Mouse (Mus musculus) myocyte (in vitro differentiated cells): ENCODE measurements around the gene Sergef. TPM values are rescaled to one million over a fixed set of nuclear protein-coding genes. Genes with fewer than 3 reads are reported as not detected.

Experiments
- H3K27me3 ChIP-seq: one replicate; pipeline ENCODE4 v1.6.1; 2011; ENCODE audit not compliant: control insufficient read depth, insufficient read depth, insufficient read length
- H3K36me3 ChIP-seq: one replicate; pipeline ENCODE4 v1.6.1; 2011; ENCODE audit not compliant: control insufficient read depth, insufficient read depth
- H3K4me2 ChIP-seq: one replicate; pipeline ENCODE4 v1.6.1; 2011; ENCODE audit warnings: low read depth, control low read depth
- H3K4me3 ChIP-seq: one replicate; pipeline ENCODE4 v1.5.1; 2011; ENCODE audit warnings: mild to moderate bottlenecking, control low read depth, moderate library complexity
- H3K79me2 ChIP-seq: one replicate; pipeline ENCODE4 v1.6.1; 2011; ENCODE audit not compliant: control insufficient read depth, insufficient read depth
- H3ac ChIP-seq: one replicate; pipeline ENCODE4 v1.6.1; 2011; ENCODE audit not compliant: control insufficient read depth, insufficient read length
- CEBPB ChIP-seq: IDR thresholded peaks from 2 replicates; pipeline ENCODE4 v1.6.1; 2011; ENCODE audit warnings: mild to moderate bottlenecking, moderate library complexity; ENCODE audit not compliant: poor library complexity, insufficient read depth, severe bottlenecking
- E2F4 ChIP-seq: IDR thresholded peaks from one replicate; pipeline ENCODE4 v1.6.1; 2011; ENCODE audit warnings: mild to moderate bottlenecking, control low read depth, moderate library complexity; ENCODE audit not compliant: insufficient read depth
- MAX ChIP-seq: IDR thresholded peaks from one replicate; pipeline ENCODE4 v1.6.1; 2011; ENCODE audit warnings: low read depth, mild to moderate bottlenecking, control low read depth
- MYOD1 ChIP-seq, 3 experiments: IDR thresholded peaks; one replicate each; pipeline ENCODE4 v1.6.1; 2011; ENCODE audit warnings: control low read depth in 2 of 3, low read depth in 2 of 3, mild to moderate bottlenecking in 2 of 3, moderate library complexity in 1 of 3; ENCODE audit not compliant: insufficient read length in 2 of 3, control insufficient read depth in 1 of 3
- MYOG ChIP-seq, 3 experiments: IDR thresholded peaks; one replicate each; pipeline ENCODE4 v1.6.1; 2011; ENCODE audit warnings: control low read depth in 2 of 3, low read depth in 2 of 3, mild to moderate bottlenecking in 2 of 3; ENCODE audit not compliant: insufficient read length in 2 of 3, control insufficient read depth in 1 of 3, insufficient read depth in 1 of 3
- POLR2A ChIP-seq: IDR thresholded peaks from one replicate; pipeline ENCODE4 v1.6.1; 2011; ENCODE audit warnings: low read depth, mild to moderate bottlenecking, control low read depth, moderate library complexity; ENCODE audit not compliant: insufficient read length
- POLR2AphosphoS2 ChIP-seq: IDR thresholded peaks from one replicate; pipeline ENCODE4 v1.6.1; 2011; ENCODE audit warnings: low read depth, control low read depth; ENCODE audit not compliant: insufficient read length
- REST ChIP-seq: IDR thresholded peaks from one replicate; pipeline ENCODE4 v1.6.1; 2011; ENCODE audit warnings: mild to moderate bottlenecking, control low read depth, moderate library complexity; ENCODE audit not compliant: insufficient read depth, insufficient read length
- SRF ChIP-seq: IDR thresholded peaks from one replicate; pipeline ENCODE4 v1.6.1; 2011; ENCODE audit warnings: low read depth; ENCODE audit not compliant: control insufficient read depth, insufficient read length
- TCF12 ChIP-seq: IDR thresholded peaks from one replicate; pipeline ENCODE4 v1.6.1; 2011; ENCODE audit warnings: mild to moderate bottlenecking, control low read depth; ENCODE audit not compliant: poor library complexity, insufficient read depth, severe bottlenecking
- TCF3 ChIP-seq: IDR thresholded peaks from one replicate; pipeline ENCODE4 v1.6.1; 2011; ENCODE audit warnings: low read depth, control low read depth; ENCODE audit not compliant: insufficient read length
- USF1 ChIP-seq: IDR thresholded peaks from one replicate; pipeline ENCODE4 v1.6.1; 2011; ENCODE audit warnings: low read depth, mild to moderate bottlenecking, control low read depth, moderate library complexity
- polyA plus RNA-seq: library from polyadenylated mRNA; unstranded; fragments of >200 nt; fragmentation: generic; extraction: Trizol; gene quantifications from one replicate; pipeline ENCODE4 v1.2.1, GENCODE M21; 2012; ENCODE audit warnings: missing spikeins

Sergef gene
- polyA plus RNA-seq, 1 experiment: 13.9 TPM

DNA sequence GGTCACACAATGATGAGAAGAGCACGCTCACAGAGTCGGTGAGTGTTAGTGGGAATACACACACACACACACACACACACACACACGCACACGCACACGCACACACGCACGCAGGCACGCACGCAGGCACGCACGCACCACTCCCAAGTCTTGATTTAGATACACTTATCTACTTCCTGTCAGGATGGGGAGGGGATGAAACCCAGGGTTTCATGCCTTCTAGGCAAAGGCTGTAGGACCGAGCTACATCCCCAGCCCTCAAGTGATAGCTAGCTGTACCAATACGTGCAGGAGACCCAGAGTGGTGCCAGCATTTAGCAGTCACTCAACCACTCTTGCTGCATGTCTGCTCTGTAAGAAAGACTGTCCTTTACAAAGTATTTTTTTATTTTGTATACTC is 137.0 kb downstream of the Sergef start:
- Histone ChIP-seq H3K79me2 (no peaks in the 10 kb centered on the region), H3K36me3 (no peaks in the 10 kb centered on the region), H3ac (no peak overlapping the region), H3K4me3 (no peak overlapping the region), H3K27me3 (peaks cover 8% of the 10 kb centered on the region), H3K4me2 (no peak overlapping the region)
- TF ChIP-seq POLR2AphosphoS2: no peak

DNA sequence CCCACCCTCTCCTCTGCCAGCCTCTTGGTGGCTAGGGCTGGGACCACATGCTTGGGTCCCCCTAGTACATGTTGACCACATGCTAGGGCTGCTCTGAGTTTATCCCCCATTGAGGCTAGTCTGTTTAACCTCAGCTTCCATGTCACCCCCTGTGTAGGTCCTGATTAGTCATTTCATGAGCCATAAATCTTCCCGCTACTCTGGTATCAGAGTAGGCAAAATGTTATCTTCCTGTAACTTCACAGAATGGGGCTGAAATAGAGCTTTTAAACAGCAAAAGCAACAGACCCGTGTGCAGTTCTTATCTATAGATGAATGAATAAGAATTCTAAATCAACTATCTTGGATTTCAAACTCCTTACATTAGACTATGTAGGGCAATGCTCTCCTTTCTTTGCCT is 138.1 kb downstream of the Sergef start:
- Histone ChIP-seq H3K36me3 (no peaks in the 10 kb centered on the region), H3K27me3 (peaks cover 11% of the 10 kb centered on the region), H3K4me3 (no peak overlapping the region), H3K79me2 (no peaks in the 10 kb centered on the region), H3ac (no peak overlapping the region), H3K4me2 (no peak overlapping the region)
- TF ChIP-seq SRF: no peak
- TF ChIP-seq MYOD1 (IDR thresholded peaks at IDR 0.05; ENCODE audit: control insufficient read depth in 1 of 3, insufficient read length in 2 of 3, low read depth in 2 of 3): no peak
- TF ChIP-seq REST: no peak
- TF ChIP-seq CEBPB: no peak
- no peak for TF ChIP-seq MYOG (IDR thresholded peaks at IDR 0.05; ENCODE audit: control insufficient read depth in 1 of 3, insufficient read depth in 1 of 3, insufficient read length in 2 of 3, low read depth in 2 of 3)
- TF ChIP-seq POLR2A: no peak
- TF ChIP-seq POLR2AphosphoS2: no peak
- TF ChIP-seq USF1: no peak
- no peak for TF ChIP-seq TCF3
- TF ChIP-seq E2F4: no peak
- no peak for TF ChIP-seq MAX
- TF ChIP-seq TCF12: no peak

- no peaks in the 10 kb centered on the region for H3K79me2 ChIP-seq
- no peak overlapping the region for H3K4me3 ChIP-seq
- no peak overlapping the region for H3ac ChIP-seq
- H3K4me2 ChIP-seq: no peak overlapping the region
- no peaks in the 10 kb centered on the region for H3K36me3 ChIP-seq
- no peak for TF ChIP-seq POLR2AphosphoS2
- no peak for TF ChIP-seq TCF3
- H3K27me3 ChIP-seq: peaks cover 11% of the 10 kb centered on the region
These were observed 140.0 kb downstream of the Sergef start for GRCm38 (mm10) chr7:46499561-46499960.

DNA sequence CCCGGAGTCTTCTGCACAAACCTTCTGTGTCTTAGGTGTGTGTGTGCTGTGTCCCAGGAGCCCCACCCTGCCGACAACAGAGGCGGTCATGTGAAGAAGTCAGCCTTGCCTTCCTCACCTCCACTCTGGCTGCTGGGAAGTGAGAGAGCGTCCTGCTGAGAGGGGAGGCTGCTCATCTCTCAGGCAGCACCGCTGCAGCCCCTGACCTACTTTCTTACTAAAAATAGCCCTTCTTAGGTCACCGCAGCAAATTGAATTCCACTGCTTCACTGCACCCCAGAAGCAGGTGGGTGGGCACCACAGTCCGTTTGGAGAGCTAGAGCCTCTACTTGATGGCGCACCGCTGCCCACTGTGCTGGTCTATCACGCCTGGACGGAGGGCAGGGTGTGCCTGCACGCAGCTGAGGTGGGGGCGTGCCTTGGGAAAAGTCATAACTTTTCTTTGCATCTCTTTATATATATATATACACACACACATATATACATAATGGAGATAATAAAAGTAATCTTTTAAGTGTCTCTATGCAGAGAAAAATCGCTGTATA is 147.4 kb downstream of the Sergef start:
- Histone ChIP-seq H3K4me3 (no peak overlapping the region), H3ac (no peak overlapping the region), H3K4me2 (no peak overlapping the region), H3K36me3 (no peaks in the 10 kb centered on the region), H3K79me2 (no peaks in the 10 kb centered on the region), H3K27me3 (peaks cover 2% of the 10 kb centered on the region)
- TF ChIP-seq MAX: no peak
- TF ChIP-seq USF1: no peak
- no peak for TF ChIP-seq REST
- no peak for TF ChIP-seq POLR2A
- TF ChIP-seq POLR2AphosphoS2: no peak

DNA sequence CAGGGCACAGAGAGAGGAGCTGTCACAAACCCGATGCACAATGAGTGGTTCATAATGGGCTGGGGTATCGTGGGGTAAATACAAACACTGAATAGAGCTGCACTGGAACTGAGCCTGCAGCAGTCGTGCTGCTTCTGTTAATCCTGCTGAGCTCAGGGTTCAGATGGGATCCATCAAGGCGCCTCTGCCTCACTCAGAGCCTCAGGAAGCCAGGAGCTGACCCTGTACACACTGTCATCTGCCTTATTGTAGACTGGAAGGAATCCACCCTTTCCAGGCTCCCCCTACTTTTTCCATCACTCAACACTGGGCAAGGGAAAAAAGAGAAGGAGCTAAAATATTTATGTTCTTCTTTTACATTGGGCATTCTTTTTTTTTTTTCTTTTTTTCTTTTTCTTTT is 152.3 kb downstream of the Sergef start:
- TF ChIP-seq SRF (no peak), REST (no peak), TCF3 (no peak), E2F4 (no peak), CEBPB (no peak), MYOG (IDR thresholded peaks at IDR 0.05; ENCODE audit: control insufficient read depth in 1 of 3, insufficient read depth in 1 of 3, insufficient read length in 2 of 3, low read depth in 2 of 3) (no peak), MYOD1 (IDR thresholded peaks at IDR 0.05; ENCODE audit: control insufficient read depth in 1 of 3, insufficient read length in 2 of 3, low read depth in 2 of 3) (no peak), USF1 (no peak), POLR2A (no peak), MAX (no peak), TCF12 (no peak), POLR2AphosphoS2 (no peak)

DNA sequence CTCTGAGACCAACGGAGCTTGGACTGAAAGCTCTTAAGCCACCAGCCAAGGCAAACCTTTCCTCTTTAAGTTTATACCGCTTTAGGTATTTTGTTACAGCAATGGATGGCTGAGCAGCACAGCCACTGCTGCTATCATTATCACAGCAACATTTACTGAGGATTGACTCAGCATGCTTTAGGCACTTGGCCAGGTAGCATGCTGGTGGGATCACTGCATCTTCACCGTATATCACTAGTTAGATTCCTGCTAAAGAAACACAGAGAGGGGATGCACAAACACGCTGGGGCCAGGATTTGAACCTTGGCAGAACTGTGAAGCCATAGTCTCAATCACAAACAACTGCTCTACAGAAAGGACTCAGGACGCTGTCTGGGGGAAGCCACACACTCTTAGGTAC is 152.8 kb downstream of the Sergef start:
- no peak overlapping the region for H3K4me2 ChIP-seq
- no peaks in the 10 kb centered on the region for H3K79me2 ChIP-seq
- H3ac ChIP-seq: no peak overlapping the region
- H3K4me3 ChIP-seq: no peak overlapping the region
- H3K27me3 ChIP-seq: peaks cover 12% of the 10 kb centered on the region
- no peak for TF ChIP-seq TCF3
- H3K36me3 ChIP-seq: no peaks in the 10 kb centered on the region

More for the DNA sequence above, 152.3 kb downstream of the Sergef start:
- H3ac ChIP-seq: no peak overlapping the region
- no peaks in the 10 kb centered on the region for H3K36me3 ChIP-seq
- H3K79me2 ChIP-seq: no peaks in the 10 kb centered on the region
- H3K4me2 ChIP-seq: no peak overlapping the region
- H3K27me3 ChIP-seq: peaks cover 12% of the 10 kb centered on the region
- H3K4me3 ChIP-seq: no peak overlapping the region
